Mouse (Mus musculus) CD4-positive, CD25-positive, alpha-beta regulatory T cell, adult 4 months (primary cell): ENCODE data around the gene Ptgr2. TPM values are rescaled to one million over a fixed set of nuclear protein-coding genes. Genes with fewer than 3 reads are reported as not detected.
"Not testable (repeated sequence)": the region's sequence is repeated elsewhere in the genome, so short reads cannot be mapped to it uniquely, and the experiment has no call there.

Experiments used
- ATAC-seq: one replicate; pipeline ENCODE4 v1.8.0; 2017
- polyA plus RNA-seq, 2 experiments: library from polyadenylated mRNA; unstranded; fragments of 100-300 nt; shearing (Covaris generic); gene quantifications; one replicate each; pipeline ENCODE4 v1.2.1; 2017

Gene Ptgr2
- polyA plus RNA-seq, 2 experiments from 2014 or later, result 50.3 to 52.9 TPM

- ATAC-seq, result no peak
Observed at GRCm38 (mm10) chr12:84311306-84311705, 26.3 kb downstream of the Ptgr2 start.

GRCm38 (mm10) chr12:84316006-84316405, 31.0 kb downstream of the Ptgr2 start:
- no peak for ATAC-seq

GRCm38 (mm10) chr12:84316721-84317621, 31.9 kb downstream of the Ptgr2 start, which contains the start of gene Zfp410:
TSS of gene Zfp410 (plus strand) at chr12:84316852.
- ATAC-seq, result peak; percentile 87

- no peak for ATAC-seq
Observed at GRCm38 (mm10) chr12:84327111-84327512, 42.1 kb downstream of the Ptgr2 start.

GRCm38 (mm10) chr12:84336963-84337625, 52.1 kb downstream of the Ptgr2 start:
- no peak for ATAC-seq

- ATAC-seq, result no peak
Observed at GRCm38 (mm10) chr12:84347192-84347591, 62.2 kb downstream of the Ptgr2 start.

- not testable (repeated sequence) for ATAC-seq
Observed at GRCm38 (mm10) chr12:84358699-84359098, 73.7 kb downstream of the Ptgr2 start.

GRCm38 (mm10) chr12:84361555-84362489, 76.8 kb downstream of the Ptgr2 start, which contains the start of the genes Coq6 and Fam161b:
TSS of gene Coq6 (plus strand) at chr12:84361657.
TSS of gene Fam161b (minus strand) at chr12:84361833.
- peak; percentile 99 for ATAC-seq

GRCm38 (mm10) chr12:84362872-84363271, 77.8 kb downstream of the Ptgr2 start:
- ATAC-seq, result no peak

GRCm38 (mm10) chr12:84364291-84364690, 79.3 kb downstream of the Ptgr2 start:
- no peak for ATAC-seq

- ATAC-seq, result no peak
Observed at GRCm38 (mm10) chr12:84365137-84365536, 80.1 kb downstream of the Ptgr2 start.

Other genes starting within 250 kb of the Ptgr2 start
- under 1 TPM in 1 of 2 experiments, not detected in 1; 0.11 TPM for gene Acot4, start 246.9 kb upstream of the Ptgr2 start, polyA plus RNA-seq
- gene Gm49366, start 246.3 kb upstream of the Ptgr2 start, polyA plus RNA-seq, result not detected
- not detected for gene Acot3, start 233.1 kb upstream of the Ptgr2 start, polyA plus RNA-seq
- gene Acot5, start 215.9 kb upstream of the Ptgr2 start, polyA plus RNA-seq, result not detected
- 1 to 10 TPM in 1 of 2 experiments, under 1 TPM in 1; 0.77 to 1.0 TPM for gene Acot6, start 184.6 kb upstream of the Ptgr2 start, polyA plus RNA-seq
- gene Dnal1, start 170.9 kb upstream of the Ptgr2 start, polyA plus RNA-seq, result under 1 TPM; 0.10 to 0.12 TPM
- gene Pnma1, start 136.7 kb upstream of the Ptgr2 start, polyA plus RNA-seq, result not detected
- 1 to 10 TPM; 7.3 to 8.2 TPM for gene Elmsan1, start 66.4 kb upstream of the Ptgr2 start, polyA plus RNA-seq
- gene Zfp410, start 31.6 kb downstream of the Ptgr2 start, polyA plus RNA-seq, result 10 to 100 TPM; 44.8 to 69.0 TPM
- 10 to 100 TPM; 22.6 to 27.8 TPM for gene Coq6, start 76.4 kb downstream of the Ptgr2 start, polyA plus RNA-seq
- under 1 TPM; 0.50 to 0.58 TPM for gene Fam161b, start 76.6 kb downstream of the Ptgr2 start, polyA plus RNA-seq
- 10 to 100 TPM; 19.5 to 36.7 TPM for gene Entpd5, start 123.8 kb downstream of the Ptgr2 start, polyA plus RNA-seq
- under 1 TPM; 0.77 to 0.86 TPM for gene Bbof1, start 123.8 kb downstream of the Ptgr2 start, polyA plus RNA-seq
- 10 to 100 TPM; 31.9 to 40.6 TPM for gene Rnf113a2, start 132.0 kb downstream of the Ptgr2 start, polyA plus RNA-seq
- gene Aldh6a1, start 165.8 kb downstream of the Ptgr2 start, polyA plus RNA-seq, result 10 to 100 TPM; 13.9 to 15.6 TPM
- gene Lin52, start 166.2 kb downstream of the Ptgr2 start, polyA plus RNA-seq, result 10 to 100 TPM; 20.9 to 29.3 TPM